Mouse (Mus musculus): ENCODE measurements at regions not wholly inside any gene's neighbourhood (a gene's known extent, or its start where the extent isn't known, plus 50 kb on each side); places are given as distances from the start of the nearest gene placed in this dataset.

DNA sequence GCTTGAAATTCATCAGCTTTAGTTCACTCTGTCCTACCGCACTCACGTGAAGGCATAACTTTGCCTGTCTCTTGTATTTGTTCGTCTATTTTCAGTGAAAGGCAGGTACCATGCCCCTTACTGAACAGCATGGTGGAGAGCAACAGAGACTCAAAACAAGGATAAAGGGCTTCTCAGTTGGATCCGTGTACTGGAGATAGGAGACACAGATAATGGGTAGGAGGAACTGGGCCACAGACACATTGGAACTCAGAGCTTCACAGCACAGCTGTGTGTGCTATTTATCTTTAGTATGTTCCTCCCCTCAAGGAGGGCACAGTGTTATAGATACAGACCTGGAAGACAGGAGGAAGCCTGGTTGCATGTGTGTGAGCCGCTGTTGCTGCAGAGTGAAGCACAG lies 176.4 kb downstream of the Pten start:
- no peak for TF ChIP-seq CTCF (IDR thresholded peaks at IDR 0.05; ENCODE audit: borderline replicate concordance, insufficient read depth, low read length)
- no peak for TF ChIP-seq POLR2A (IDR thresholded peaks at IDR 0.05; ENCODE audit: low read depth, low read length)
